8 mouse cellular contexts compared by ENCODE assay signal in the genomic region with DNA sequence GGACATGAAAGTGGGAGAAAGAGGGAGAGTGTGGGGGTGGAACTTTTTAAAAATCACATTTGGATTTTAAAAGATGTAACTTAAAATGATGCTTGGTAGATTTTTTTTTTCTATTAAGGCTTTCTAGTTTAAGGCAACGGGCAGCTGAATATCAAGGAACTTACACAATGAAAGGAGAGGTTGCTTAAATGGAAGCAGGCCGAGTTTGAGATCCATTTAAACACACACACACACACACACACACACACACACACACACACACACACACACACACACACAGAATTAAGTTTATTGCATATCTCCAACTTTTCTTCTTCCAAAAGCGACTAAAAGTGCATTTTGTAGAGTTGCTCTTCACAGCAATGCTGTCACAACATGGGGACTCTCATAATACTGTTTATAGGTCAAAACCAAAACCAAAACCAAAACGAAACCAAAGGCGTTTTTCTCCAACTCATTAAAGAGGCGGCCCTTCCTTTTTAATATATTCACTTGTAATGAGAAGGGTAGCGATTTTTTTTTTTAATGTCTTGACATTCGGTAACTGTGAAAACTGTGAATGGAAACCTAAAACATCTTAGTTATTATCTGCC. TPM values are rescaled to one million over a fixed set of nuclear protein-coding genes. Genes with fewer than 3 reads are reported as not detected.
A peak's percentile ranks its signal among the peaks of the same experiment; 100 is the strongest.
DNase-seq lines count a peak whose midpoint lies in the region; ATAC-seq and TF ChIP-seq lines count a peak whose summit lies in the region.

No protein-coding gene starts in this region.

- DNase-seq in thymus, adult 2 months = no peak
- DNase-seq in thymus, postnatal 10 days (ENCODE audit: low spot score in 2 of 2) = no peak
- no peak for DNase-seq in liver, embryonic 11.5 days (ENCODE audit: low spot score)
- no peak for DNase-seq in ovary, postnatal 10 days (ENCODE audit: low spot score)
- DNase-seq in thymus, postnatal 14 days = no peak
- DNase-seq in ovary, adult 18-20 months (ENCODE audit: low spot score) = no peak

- H3K27me3 ChIP-seq in erythroblast, embryonic 14.5 days (ENCODE audit: control insufficient read depth) = peaks cover 77% of the 10 kb centered on the region
- H3K27me3 ChIP-seq in thymus, adult 2 months (ENCODE audit: control insufficient read depth, insufficient read depth, low read length) = no peaks in the 10 kb centered on the region
- H3K27me3 ChIP-seq in liver, embryonic 11.5 days (replicated peaks; ENCODE audit: control insufficient read depth, insufficient read depth, low read length) = peaks cover 60% of the 10 kb centered on the region

- no peak for TF ChIP-seq POLR2A in thymus, adult 2 months (IDR thresholded peaks at IDR 0.05; ENCODE audit: control insufficient read depth, extremely low read depth, insufficient read depth, low read length, poor library complexity)

- H3K4me1 ChIP-seq in erythroblast, embryonic 14.5 days (ENCODE audit: control insufficient read depth) = peaks cover 7% of the 10 kb centered on the region
- H3K4me1 ChIP-seq in thymus, adult 2 months (replicated peaks; ENCODE audit: control insufficient read depth, insufficient read depth, low read length) = no peaks in the 10 kb centered on the region
- no peaks in the 10 kb centered on the region for H3K4me1 ChIP-seq in liver, embryonic 11.5 days (replicated peaks; ENCODE audit: control insufficient read depth, insufficient read depth, low read length)

- WGBS in thymus, adult 2 months = 16% methylated on average over 8 of the region's 8 CpGs
- WGBS in liver, embryonic 11.5 days = 16% methylated on average over 8 of the region's 8 CpGs

- peak overlapping the region; percentile 98 for H3K4me2 ChIP-seq in liver, embryonic 11.5 days

- no peak overlapping the region for H3K9ac ChIP-seq in liver, embryonic 11.5 days (ENCODE audit: low read depth, low read length)

- peak overlapping the region; percentile 48 for H3K4me3 ChIP-seq in erythroblast, embryonic 14.5 days (replicated peaks)
- peak overlapping the region; percentile 79 for H3K4me3 ChIP-seq in thymus, adult 2 months (ENCODE audit: control insufficient read depth, insufficient read depth, low read length)
- peak overlapping the region; percentile 69 for H3K4me3 ChIP-seq in liver, embryonic 11.5 days (ENCODE audit: low read depth, low read length)

- TF ChIP-seq CTCF in thymus, adult 2 months (IDR thresholded peaks at IDR 0.05; ENCODE audit: borderline replicate concordance, control insufficient read depth, extremely low read depth, insufficient read depth, low read length, poor library complexity) = no peak

- no peak for ATAC-seq in erythroblast, adult 5-6 weeks (replicated peaks; ENCODE audit: low FRiP score, poor library complexity, severe bottlenecking)
- no peak for ATAC-seq in liver, embryonic 11.5 days (replicated peaks; ENCODE audit: low FRiP score)

- no peaks in the 10 kb centered on the region; the same call in 1 of the 2 replicates for H3K9me3 ChIP-seq in erythroblast, embryonic 14.5 days (ENCODE audit: control insufficient read depth, low read length)
- no peaks in the 10 kb centered on the region for H3K9me3 ChIP-seq in liver, embryonic 11.5 days (ENCODE audit: control insufficient read depth, low read length)

- H3K27ac ChIP-seq in thymus, adult 2 months (ENCODE audit: control insufficient read depth, insufficient read depth, low read length) = peak overlapping the region; percentile 97; the same call in 1 of the 2 replicates
- H3K27ac ChIP-seq in liver, embryonic 11.5 days (ENCODE audit: low read depth, low read length) = no peak overlapping the region

- no peaks in the 10 kb centered on the region for H3K36me3 ChIP-seq in erythroblast, embryonic 14.5 days (ENCODE audit: control insufficient read depth)
- no peaks in the 10 kb centered on the region for H3K36me3 ChIP-seq in thymus, adult 2 months (ENCODE audit: control insufficient read depth, insufficient read depth, low read length)
- H3K36me3 ChIP-seq in liver, embryonic 11.5 days (ENCODE audit: control insufficient read depth, insufficient read depth, low read length) = no peaks in the 10 kb centered on the region

RNA-seq across cellular contexts. Expression of a gene that starts 1.9 kb away (rescaled TPM):
- under 0.01 TPM in 1 of 2 replicates, not detected in the other for polyA plus RNA-seq in erythroblast, embryonic 14.5 days (2012)
- 0.21 TPM in 1 of 2 replicates, not detected in the other for total RNA-seq in erythroblast, adult 5-6 weeks (2015; ENCODE audit: low replicate concordance)
- 0.51 and 0.56 TPM in 2 replicates for total RNA-seq in erythroblast, adult 5-6 weeks (2017; ENCODE audit: low replicate concordance)
- 26.4 and 32.0 TPM in 2 replicates for polyA plus RNA-seq in thymus, adult 2 months (2012; rRNA removed)
- polyA plus RNA-seq in liver, embryonic 11.5 days (2014; fragmentation: Nextera tagmentation; extraction: Ambion mirVana) = 1.6 and 2.2 TPM in 2 replicates
